Mouse (Mus musculus): ENCODE measurements at regions not wholly inside any gene's neighbourhood (a gene's known extent, or its start where the extent isn't known, plus 50 kb on each side); places are given as distances from the start of the nearest gene placed in this dataset.

DNA sequence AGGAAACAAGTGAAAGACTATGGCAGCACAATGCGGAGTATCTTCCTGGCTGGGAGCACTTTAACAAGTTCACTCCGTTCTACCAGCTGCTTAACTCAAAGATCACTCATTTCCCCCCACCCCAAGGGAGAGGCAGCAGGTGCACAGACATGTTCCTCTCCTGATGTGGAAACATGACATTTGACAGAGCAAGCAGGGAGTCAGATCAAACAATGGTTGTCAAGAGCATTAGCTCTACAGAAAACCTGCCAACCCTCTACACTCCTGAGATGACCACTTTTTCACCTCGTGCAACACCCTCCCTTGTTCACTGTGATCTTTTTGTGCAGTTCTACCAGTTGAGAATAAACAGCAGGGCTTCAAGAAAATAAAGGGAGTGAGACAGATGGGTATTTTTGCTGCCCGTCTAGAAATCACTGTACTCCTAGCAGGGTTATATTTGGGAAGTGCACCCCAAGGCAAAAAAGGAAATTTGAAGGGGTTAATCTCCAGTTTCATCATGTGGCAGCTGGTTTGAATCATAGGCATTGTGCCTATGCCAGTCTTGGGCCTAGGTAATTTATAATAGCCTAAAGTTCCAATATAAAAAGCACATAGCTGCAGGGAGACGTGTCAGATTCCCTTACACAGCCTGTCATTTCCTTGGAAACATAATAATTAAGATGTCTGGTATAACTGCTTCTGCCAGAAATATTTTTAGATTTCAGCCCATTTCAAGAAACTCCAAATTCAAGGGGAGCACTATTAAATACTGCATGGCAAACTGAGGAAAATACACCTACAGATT lies 210.5 kb upstream of the Epha6 start:
- Histone ChIP-seq H3K9ac (no peak overlapping the region), H3K4me2 (no peak overlapping the region), H3K4me1 (replicated peaks) (peaks cover 6% of the 10 kb centered on the region; the same call in 1 of the 2 replicates), H3K36me3 (no peaks in the 10 kb centered on the region), H3K27ac (replicated peaks) (no peak overlapping the region), H3K27me3 (no peaks in the 10 kb centered on the region), H3K9me3 (no peaks in the 10 kb centered on the region; the same call in 1 of the 2 replicates), H3K4me3 (no peak overlapping the region)
- ATAC-seq (ENCODE audit: low FRiP score, low read depth) = peak; percentile 77
- 23% methylated on average over 5 of the region's 5 CpGs for WGBS

DNA sequence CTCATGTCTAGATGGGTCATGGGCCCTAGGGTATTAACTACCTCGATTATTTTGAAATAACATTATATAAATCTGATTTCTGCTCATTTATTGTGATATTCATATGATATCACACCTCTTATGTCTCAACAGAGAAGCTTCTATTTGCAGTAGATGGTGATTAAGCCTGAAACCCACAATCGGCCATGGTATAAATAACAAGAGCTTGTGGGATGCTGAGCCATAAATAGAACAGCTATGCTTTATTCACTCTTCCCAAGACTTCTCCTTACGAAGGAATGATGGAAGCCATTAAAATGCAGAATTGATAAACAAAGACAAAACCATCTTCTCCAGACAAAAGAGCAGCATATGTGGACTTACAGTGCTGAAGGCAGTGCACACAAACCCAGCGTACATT lies 195.4 kb upstream of the Epha6 start:
- no peak overlapping the region for H3K9ac ChIP-seq
- H3K27ac ChIP-seq (replicated peaks) = no peak overlapping the region
- H3K9me3 ChIP-seq = no peaks in the 10 kb centered on the region
- no peak overlapping the region for H3K4me2 ChIP-seq
- H3K36me3 ChIP-seq = no peaks in the 10 kb centered on the region
- 82% methylated on average over 4 of the region's 4 CpGs for WGBS
- no peaks in the 10 kb centered on the region for H3K27me3 ChIP-seq
- no peak for ATAC-seq (ENCODE audit: low FRiP score, low read depth)
- H3K4me1 ChIP-seq (replicated peaks) = no peaks in the 10 kb centered on the region
- no peak overlapping the region for H3K4me3 ChIP-seq

Data from hindbrain, embryonic 15.5 days (tissue).